Mouse (Mus musculus) midbrain, embryonic 12.5 days (tissue): Measurements from ENCODE around the gene Smarca5. TPM values are rescaled to one million over a fixed set of nuclear protein-coding genes. Genes with fewer than 3 reads are reported as not detected.

ENCODE experiments used
- ATAC-seq: fragments of 200-750 bp; cut with Nextera tagmentation; 2 replicates; pipeline ENCODE4 v1.8.0; 2017; ENCODE audit warnings: low read depth, moderate TSS enrichment, moderate library complexity; ENCODE audit not compliant: low FRiP score
- H3K27ac ChIP-seq: fragments of 300-500 bp; sonication (generic); replicated peaks from 2 replicates; pipeline ENCODE4 v1.5.1; 2016; ENCODE audit warnings: mild to moderate bottlenecking
- H3K27me3 ChIP-seq: fragments of 300-500 bp; sonication (generic); 2 replicates; pipeline ENCODE4 v1.6.1; 2016; ENCODE audit warnings: mild to moderate bottlenecking
- H3K36me3 ChIP-seq: fragments of 300-500 bp; sonication (generic); 2 replicates; pipeline ENCODE4 v1.6.1; 2016
- H3K4me1 ChIP-seq: fragments of 300-500 bp; sonication (generic); 2 replicates; pipeline ENCODE4 v1.6.1; 2016
- H3K4me2 ChIP-seq: fragments of 300-500 bp; sonication (generic); replicated peaks from 2 replicates; pipeline ENCODE4 v1.6.1; 2016; ENCODE audit warnings: mild to moderate bottlenecking, moderate library complexity
- H3K4me3 ChIP-seq: fragments of 300-500 bp; sonication (generic); 2 replicates; pipeline ENCODE4 v1.5.1; 2016; ENCODE audit warnings: mild to moderate bottlenecking
- H3K9ac ChIP-seq: fragments of 300-500 bp; sonication (generic); replicated peaks from 2 replicates; pipeline ENCODE4 v1.6.1; 2016; ENCODE audit warnings: mild to moderate bottlenecking, moderate library complexity
- H3K9me3 ChIP-seq: fragments of 300-500 bp; sonication (generic); 2 replicates; pipeline ENCODE4 v1.6.1; 2016; ENCODE audit warnings: mild to moderate bottlenecking
- WGBS: fragments of 180-500 bp; shearing (Covaris S2); methylation state at CpG from one replicate; pipeline ENCODE4 v1.1.7; 2016; 5-methylcytosine and 5-hydroxymethylcytosine counted together
- polyA plus RNA-seq: library from polyadenylated mRNA; unstranded; fragments of >200 nt; fragmentation: Nextera tagmentation; extraction: Ambion mirVana; gene quantifications from 2 replicates; pipeline ENCODE4 v1.2.1, GENCODE M21; 2016

Smarca5 gene
- polyA plus RNA-seq, 1 experiment from 2014 or later, result 162 TPM

DNA sequence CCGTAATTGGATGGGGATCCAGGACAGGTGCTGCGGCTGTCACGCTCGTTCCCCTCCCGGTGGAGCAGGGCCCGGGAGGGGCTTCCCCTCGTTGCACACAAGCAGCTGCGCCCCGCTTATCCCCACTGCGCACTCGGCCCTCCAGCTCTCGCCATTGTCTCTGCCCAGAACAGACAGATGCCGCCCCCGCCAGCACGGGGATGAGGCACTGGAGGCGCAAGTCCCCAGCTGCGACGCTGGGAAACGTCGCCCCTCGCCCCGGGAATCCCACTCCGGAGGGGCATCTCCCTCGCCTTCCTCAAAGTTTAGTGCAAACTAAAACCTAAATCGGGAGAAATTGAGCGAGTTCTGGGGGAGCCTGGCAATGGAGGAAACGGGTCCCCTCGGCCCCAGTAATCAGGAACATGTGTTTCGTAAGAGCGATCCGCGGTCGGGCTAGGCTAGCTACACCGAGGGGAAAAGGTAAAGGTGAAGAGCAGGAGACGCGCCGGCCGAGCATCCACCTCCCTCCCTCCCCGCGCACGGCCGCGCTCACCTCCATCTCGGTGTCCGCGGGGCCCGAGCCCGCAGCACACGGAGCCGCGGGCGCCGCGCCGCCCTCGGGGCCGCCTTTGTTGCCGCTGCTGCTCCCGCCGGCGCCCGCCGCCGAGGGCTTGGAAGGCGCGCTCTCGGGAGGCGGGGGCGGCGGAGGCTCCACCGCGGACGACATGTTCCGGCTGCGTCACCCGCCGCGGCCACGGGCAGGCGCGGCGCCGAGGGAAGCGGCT, 726 bp downstream of the Smarca5 start:
- 0% methylated on average over 53 of the region's 84 CpGs for WGBS

GRCm38 (mm10) chr8:80738046-80738387, 1.3 kb downstream of the Smarca5 start:
- Histone ChIP-seq H3K9me3 (no peaks in the 10 kb centered on the region), H3K36me3 (peaks cover 23% of the 10 kb centered on the region), H3K4me2 (peak overlapping the region; percentile 81), H3K4me3 (peak overlapping the region; percentile 86), H3K27me3 (no peaks in the 10 kb centered on the region), H3K27ac (peak overlapping the region; percentile 99), H3K9ac (peak overlapping the region; percentile 97), H3K4me1 (peaks cover 7% of the 10 kb centered on the region)
- 0% methylated on average over 5 of the region's 5 CpGs for WGBS
- ATAC-seq, result no peak

More for the DNA sequence above, 726 bp downstream of the Smarca5 start:
- Histone ChIP-seq H3K4me2 (peak overlapping the region; percentile 81), H3K4me1 (peaks cover 7% of the 10 kb centered on the region), H3K36me3 (peaks cover 20% of the 10 kb centered on the region), H3K9me3 (no peaks in the 10 kb centered on the region), H3K9ac (peak overlapping the region; percentile 97), H3K4me3 (peak overlapping the region; percentile 86), H3K27me3 (no peaks in the 10 kb centered on the region), H3K27ac (peak overlapping the region; percentile 99)
- ATAC-seq, result peak; percentile 84

DNA sequence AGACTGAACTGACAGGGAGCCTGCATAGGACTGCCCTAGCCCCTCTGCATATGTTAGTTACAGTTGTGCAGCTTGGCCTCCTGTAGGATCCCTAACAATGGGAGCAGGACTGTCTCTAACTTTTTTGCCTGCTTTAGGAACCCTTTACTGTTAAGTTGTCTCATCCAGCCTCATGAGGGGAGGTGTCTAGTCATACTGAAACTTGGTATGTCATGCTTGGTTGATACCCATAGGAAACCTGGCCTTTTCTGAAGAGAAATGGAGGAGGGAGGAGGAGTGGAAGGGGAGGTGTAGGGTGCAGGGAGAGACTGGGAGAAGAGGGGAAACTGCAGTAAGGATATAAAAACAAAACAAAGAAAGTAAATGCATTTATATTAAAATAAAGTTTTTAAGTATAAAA, 7.0 kb downstream of the Smarca5 start:
- Histone ChIP-seq H3K4me2 (no peak overlapping the region), H3K27me3 (no peaks in the 10 kb centered on the region), H3K4me1 (no peaks in the 10 kb centered on the region), H3K27ac (no peak overlapping the region), H3K4me3 (no peak overlapping the region), H3K9me3 (no peaks in the 10 kb centered on the region), H3K9ac (no peak overlapping the region), H3K36me3 (peaks cover 61% of the 10 kb centered on the region)
- no peak for ATAC-seq

GRCm38 (mm10) chr8:80714461-80714860, 24.8 kb downstream of the Smarca5 start:
- Histone ChIP-seq H3K4me1 (no peaks in the 10 kb centered on the region), H3K9ac (no peak overlapping the region), H3K4me2 (no peak overlapping the region), H3K4me3 (no peak overlapping the region), H3K36me3 (peaks cover 74% of the 10 kb centered on the region), H3K27me3 (no peaks in the 10 kb centered on the region), H3K9me3 (no peaks in the 10 kb centered on the region), H3K27ac (no peak overlapping the region)
- WGBS, result 84% methylated on average over 1 of the region's 1 CpGs
- ATAC-seq, result no peak

DNA sequence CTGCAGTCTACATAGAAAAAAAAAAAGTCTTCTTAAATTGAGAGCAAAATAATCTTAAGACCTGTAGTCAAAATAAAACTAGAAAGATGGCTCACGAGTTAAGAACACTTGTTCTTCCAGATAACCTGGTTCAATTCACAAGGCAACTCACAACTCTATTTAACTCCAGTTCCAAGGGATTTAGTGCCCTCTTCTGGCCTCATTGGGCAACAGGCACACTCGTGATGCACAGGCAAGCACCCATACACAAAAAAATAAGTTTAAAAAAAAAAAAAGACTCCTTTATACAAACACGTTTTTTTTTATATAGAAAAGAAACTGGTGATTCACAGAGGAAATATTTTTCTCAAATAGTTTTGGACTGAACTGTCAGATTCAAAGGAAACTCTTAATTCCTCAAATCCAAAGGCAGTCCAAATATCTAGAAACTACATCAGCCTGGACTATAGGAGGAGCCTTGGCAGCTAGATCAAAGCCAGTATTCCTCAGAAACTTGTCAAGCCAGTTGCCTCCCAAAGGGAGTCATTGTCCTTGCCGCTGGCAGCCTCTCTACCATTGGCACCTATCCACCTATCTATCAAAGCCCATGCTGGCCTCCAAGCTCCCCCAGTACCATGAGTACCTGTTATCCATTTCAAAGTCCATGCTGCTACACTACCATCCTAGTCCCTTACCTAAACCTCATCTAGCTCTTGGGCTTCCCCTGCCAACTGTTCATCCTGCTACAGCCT, 28.5 kb downstream of the Smarca5 start:
- Histone ChIP-seq H3K9ac (no peak overlapping the region), H3K36me3 (peaks cover 81% of the 10 kb centered on the region), H3K27me3 (no peaks in the 10 kb centered on the region), H3K4me1 (no peaks in the 10 kb centered on the region), H3K4me3 (no peak overlapping the region), H3K27ac (no peak overlapping the region), H3K9me3 (no peaks in the 10 kb centered on the region), H3K4me2 (no peak overlapping the region)
- WGBS, result 84% methylated on average over 4 of the region's 4 CpGs
- ATAC-seq, result no peak

DNA sequence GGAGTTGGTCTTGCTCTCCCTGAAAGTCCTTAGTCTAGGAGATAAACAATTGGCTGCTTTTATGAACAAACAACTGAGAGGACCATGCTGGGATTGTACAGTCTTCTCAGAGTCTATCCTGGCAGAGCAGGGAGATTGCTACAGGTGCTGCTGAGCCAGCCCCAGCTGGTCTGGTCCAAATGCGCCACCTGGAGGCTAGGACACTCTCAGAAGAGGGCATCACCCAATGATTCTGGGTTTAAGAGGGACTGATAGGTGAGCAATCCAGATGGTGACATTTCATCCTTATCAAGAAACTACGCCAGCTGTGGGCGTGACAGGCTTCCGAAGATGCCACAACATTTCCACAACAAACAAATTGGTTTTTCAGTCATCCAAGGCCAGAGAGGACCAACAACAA, 51.2 kb downstream of the Smarca5 start:
- Histone ChIP-seq H3K4me1 (no peaks in the 10 kb centered on the region), H3K9me3 (no peaks in the 10 kb centered on the region), H3K27ac (no peak overlapping the region), H3K36me3 (no peaks in the 10 kb centered on the region), H3K4me2 (no peak overlapping the region), H3K9ac (no peak overlapping the region), H3K4me3 (no peak overlapping the region), H3K27me3 (no peaks in the 10 kb centered on the region)
- ATAC-seq, result no peak
- WGBS, result 49% methylated on average over 4 of the region's 4 CpGs

DNA sequence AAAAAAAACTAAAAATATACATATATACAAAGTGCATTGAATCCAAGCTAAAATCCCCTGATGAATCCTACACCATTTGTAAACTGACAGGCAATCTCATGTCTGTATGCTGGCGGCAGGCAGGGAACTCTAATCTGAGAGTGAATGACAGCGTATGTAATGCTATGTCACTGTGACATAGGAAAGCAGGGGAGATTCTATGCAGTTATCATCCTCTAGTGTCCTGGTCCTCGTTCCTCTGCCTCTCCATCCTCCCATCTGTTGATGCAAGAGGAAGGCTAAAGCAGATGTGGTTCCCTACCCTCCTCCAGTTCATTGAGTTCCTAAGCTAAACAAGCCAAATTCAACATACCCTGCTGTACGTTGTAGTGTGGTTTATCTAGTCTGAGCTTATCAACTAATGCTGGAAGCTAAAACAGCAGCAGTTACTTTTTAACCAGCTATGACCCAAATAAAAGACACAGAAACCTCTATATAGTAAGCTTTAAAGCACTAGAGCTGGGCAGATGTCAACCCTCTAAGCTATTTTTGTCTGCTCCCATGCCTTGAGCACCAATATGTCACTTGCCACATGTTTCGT, 55.5 kb downstream of the Smarca5 start:
- ATAC-seq, result no peak
- WGBS, result 83% methylated on average over 5 of the region's 5 CpGs
- Histone ChIP-seq H3K27me3 (no peaks in the 10 kb centered on the region), H3K9me3 (no peaks in the 10 kb centered on the region), H3K4me1 (no peaks in the 10 kb centered on the region), H3K4me3 (no peak overlapping the region), H3K27ac (no peak overlapping the region), H3K36me3 (no peaks in the 10 kb centered on the region), H3K4me2 (no peak overlapping the region), H3K9ac (no peak overlapping the region)

- whole genome bisulfite sequencing, result 68% methylated on average over 5 of the region's 5 CpGs
- H3K4me3 ChIP-seq, result no peak overlapping the region
- no peaks in the 10 kb centered on the region for H3K4me1 ChIP-seq
- no peaks in the 10 kb centered on the region for H3K9me3 ChIP-seq
- H3K27me3 ChIP-seq, result no peaks in the 10 kb centered on the region
- ATAC-seq, result no peak
- H3K27ac ChIP-seq, result no peak overlapping the region
- no peaks in the 10 kb centered on the region for H3K36me3 ChIP-seq
- no peak overlapping the region for H3K4me2 ChIP-seq
- H3K9ac ChIP-seq, result no peak overlapping the region
These were observed 56.7 kb downstream of the Smarca5 start for GRCm38 (mm10) chr8:80682594-80682993.

- Histone ChIP-seq H3K27ac (no peak overlapping the region), H3K27me3 (no peaks in the 10 kb centered on the region), H3K4me2 (no peak overlapping the region), H3K4me1 (no peaks in the 10 kb centered on the region), H3K36me3 (no peaks in the 10 kb centered on the region), H3K4me3 (no peak overlapping the region), H3K9me3 (no peaks in the 10 kb centered on the region), H3K9ac (no peak overlapping the region)
- ATAC-seq, result no peak
- 83% methylated on average over 17 of the region's 17 CpGs for WGBS
These were observed 69.9 kb downstream of the Smarca5 start for GRCm38 (mm10) chr8:80669277-80669901.

GRCm38 (mm10) chr8:80663476-80663875, 75.8 kb downstream of the Smarca5 start:
- Histone ChIP-seq H3K9me3 (no peaks in the 10 kb centered on the region), H3K27ac (no peak overlapping the region), H3K4me3 (no peak overlapping the region), H3K4me1 (no peaks in the 10 kb centered on the region), H3K9ac (no peak overlapping the region), H3K36me3 (no peaks in the 10 kb centered on the region), H3K4me2 (no peak overlapping the region), H3K27me3 (no peaks in the 10 kb centered on the region)
- WGBS, result 81% methylated on average over 3 of the region's 3 CpGs
- no peak for ATAC-seq

- Histone ChIP-seq H3K9me3 (no peaks in the 10 kb centered on the region), H3K4me3 (no peak overlapping the region), H3K27me3 (no peaks in the 10 kb centered on the region), H3K4me2 (no peak overlapping the region), H3K9ac (no peak overlapping the region), H3K27ac (no peak overlapping the region), H3K4me1 (0 out of 2 replicates have a peak, but pooled peaks cover 3% of the 10 kb centered on the region), H3K36me3 (no peaks in the 10 kb centered on the region)
- 82% methylated on average over 4 of the region's 4 CpGs for WGBS
- ATAC-seq, result no peak
These were observed 78.2 kb downstream of the Smarca5 start for GRCm38 (mm10) chr8:80661055-80661454.

- Histone ChIP-seq H3K36me3 (no peaks in the 10 kb centered on the region), H3K27me3 (no peaks in the 10 kb centered on the region), H3K4me3 (no peak overlapping the region), H3K27ac (no peak overlapping the region), H3K9ac (no peak overlapping the region), H3K9me3 (no peaks in the 10 kb centered on the region), H3K4me2 (no peak overlapping the region), H3K4me1 (0 out of 2 replicates have a peak, but pooled peaks cover 3% of the 10 kb centered on the region)
- no peak for ATAC-seq
- 62% methylated on average over 4 of the region's 4 CpGs for WGBS
These were observed 81.7 kb downstream of the Smarca5 start for GRCm38 (mm10) chr8:80657639-80658038.
